Mouse (Mus musculus) bone marrow macrophage, adult 2 months (primary cell): Measurements from ENCODE around the gene Thsd4. TPM values are rescaled to one million over a fixed set of nuclear protein-coding genes. Genes with fewer than 3 reads are reported as not detected.

Source experiments
- H3K27ac ChIP-seq: 2 replicates; pipeline ENCODE4 v1.5.1; 2012; ENCODE audit warnings: low read depth, low read length; ENCODE audit not compliant: insufficient read depth
- H3K4me1 ChIP-seq: 2 replicates; pipeline ENCODE4 v1.6.1; 2012; ENCODE audit warnings: low read length; ENCODE audit not compliant: control insufficient read depth, insufficient read depth
- H3K4me3 ChIP-seq: 2 replicates; pipeline ENCODE4 v1.5.1; 2012; ENCODE audit warnings: mild to moderate bottlenecking, low read length, moderate library complexity; ENCODE audit not compliant: insufficient read depth
- CTCF ChIP-seq: IDR thresholded peaks from 2 replicates; pipeline ENCODE4 v1.5.1; 2012; ENCODE audit warnings: low read depth, mild to moderate bottlenecking, low read length, moderate library complexity
- POLR2A ChIP-seq: IDR thresholded peaks from 2 replicates; pipeline ENCODE4 v1.6.1; 2012; ENCODE audit warnings: mild to moderate bottlenecking, low read depth, low read length, borderline replicate concordance
- polyA plus RNA-seq: library from polyadenylated mRNA; stranded (reverse); fragments of >200 nt; gene quantifications from 2 replicates; pipeline ENCODE4 v1.2.4, GENCODE M21; 2012; ENCODE audit not compliant: missing spikeins, insufficient read depth, insufficient read length

Thsd4 gene
- polyA plus RNA-seq, 1 experiment = 0.09 TPM

GRCm38 (mm10) chr9:60251765-60252164, 270.1 kb downstream of the Thsd4 start:
- Histone ChIP-seq H3K4me1 (no peaks in the 10 kb centered on the region), H3K27ac (no peak overlapping the region), H3K4me3 (no peak overlapping the region)
- no peak for TF ChIP-seq CTCF
- no peak for TF ChIP-seq POLR2A

DNA sequence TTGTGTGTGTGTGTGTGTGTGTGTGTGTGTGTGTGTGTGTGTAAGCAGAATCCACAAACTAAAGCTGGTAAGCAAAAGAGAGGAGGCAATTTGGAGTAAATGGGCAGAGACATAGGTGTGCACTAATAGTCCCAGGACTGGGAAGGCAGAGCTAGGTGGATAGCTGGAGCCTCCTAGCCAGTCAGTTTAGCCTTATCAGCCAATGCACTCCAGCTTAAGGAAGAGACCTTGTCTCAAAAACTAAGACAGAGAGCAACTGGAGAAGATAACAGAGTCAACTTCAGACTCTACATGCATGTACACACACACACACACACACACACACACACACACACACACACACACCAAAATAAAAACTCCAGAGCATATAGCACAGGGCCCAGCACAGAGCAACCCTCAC, 271.4 kb downstream of the Thsd4 start:
- H3K4me3 ChIP-seq = no peak overlapping the region
- no peak overlapping the region for H3K27ac ChIP-seq
- TF ChIP-seq POLR2A (no peak), CTCF (no peak)
- H3K4me1 ChIP-seq = no peaks in the 10 kb centered on the region

GRCm38 (mm10) chr9:60247998-60248397, 273.8 kb downstream of the Thsd4 start:
- Histone ChIP-seq H3K27ac (no peak overlapping the region), H3K4me3 (no peak overlapping the region), H3K4me1 (no peaks in the 10 kb centered on the region)
- TF ChIP-seq POLR2A (no peak), CTCF (no peak)

DNA sequence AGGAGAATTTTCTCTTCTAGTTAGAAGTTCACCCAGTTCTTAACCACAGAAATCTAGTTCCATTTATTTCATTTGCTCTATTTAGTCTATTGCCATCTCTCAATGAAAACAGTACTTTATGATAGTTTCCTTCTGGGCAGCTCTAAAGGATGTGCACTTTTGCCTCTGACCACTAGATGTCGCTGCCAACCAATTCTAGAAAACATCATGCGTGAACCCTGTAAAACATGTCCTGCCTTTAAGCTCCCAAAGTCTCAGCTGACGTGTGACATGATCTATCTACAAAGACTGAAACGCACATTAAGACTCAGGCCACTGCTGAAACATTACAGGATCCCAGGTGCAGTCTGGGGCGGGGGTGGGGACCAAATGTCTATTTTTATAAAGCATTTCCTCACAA, 276.9 kb downstream of the Thsd4 start:
- no peak overlapping the region for H3K27ac ChIP-seq
- H3K4me3 ChIP-seq = no peak overlapping the region
- TF ChIP-seq CTCF (no peak; the same call in 1 of the 2 replicates), POLR2A (no peak)
- H3K4me1 ChIP-seq = no peaks in the 10 kb centered on the region

DNA sequence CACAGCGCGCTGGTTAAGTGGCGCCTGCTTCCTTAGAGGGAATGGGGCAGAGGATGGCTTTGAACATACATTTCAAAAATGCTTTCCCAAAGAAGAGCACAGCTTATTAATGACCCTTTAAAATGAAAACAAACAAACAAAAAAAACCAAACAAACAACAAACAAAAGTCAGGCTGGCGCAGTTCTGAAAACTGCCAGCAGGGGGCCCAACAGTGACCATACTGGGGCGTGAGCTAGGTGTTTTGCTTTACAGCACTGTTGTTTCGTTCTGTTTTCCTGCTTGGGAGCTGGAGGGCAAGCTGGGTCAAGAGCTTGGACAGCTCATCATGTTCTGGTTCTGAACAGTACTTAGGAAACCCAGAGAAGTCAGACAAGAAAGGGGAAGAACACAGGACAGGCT, 278.3 kb downstream of the Thsd4 start:
- TF ChIP-seq CTCF (peak; percentile 98), POLR2A (no peak)
- no peaks in the 10 kb centered on the region for H3K4me1 ChIP-seq
- H3K27ac ChIP-seq = no peak overlapping the region
- no peak overlapping the region for H3K4me3 ChIP-seq

- Histone ChIP-seq H3K4me1 (no peaks in the 10 kb centered on the region), H3K4me3 (no peak overlapping the region), H3K27ac (no peak overlapping the region)
- TF ChIP-seq CTCF = no peak; the same call in 1 of the 2 replicates
- no peak for TF ChIP-seq POLR2A
These were observed 284.2 kb downstream of the Thsd4 start for GRCm38 (mm10) chr9:60237667-60238066.

- TF ChIP-seq POLR2A (no peak), CTCF (no peak)
- Histone ChIP-seq H3K27ac (no peak overlapping the region), H3K4me1 (no peaks in the 10 kb centered on the region), H3K4me3 (no peak overlapping the region)
These were observed 285.7 kb downstream of the Thsd4 start for GRCm38 (mm10) chr9:60236155-60236554.

- no peaks in the 10 kb centered on the region for H3K4me1 ChIP-seq
- H3K4me3 ChIP-seq = no peak overlapping the region
- H3K27ac ChIP-seq = no peak overlapping the region
- TF ChIP-seq POLR2A (no peak), CTCF (no peak)
These were observed 287.4 kb downstream of the Thsd4 start for GRCm38 (mm10) chr9:60234233-60235115.

DNA sequence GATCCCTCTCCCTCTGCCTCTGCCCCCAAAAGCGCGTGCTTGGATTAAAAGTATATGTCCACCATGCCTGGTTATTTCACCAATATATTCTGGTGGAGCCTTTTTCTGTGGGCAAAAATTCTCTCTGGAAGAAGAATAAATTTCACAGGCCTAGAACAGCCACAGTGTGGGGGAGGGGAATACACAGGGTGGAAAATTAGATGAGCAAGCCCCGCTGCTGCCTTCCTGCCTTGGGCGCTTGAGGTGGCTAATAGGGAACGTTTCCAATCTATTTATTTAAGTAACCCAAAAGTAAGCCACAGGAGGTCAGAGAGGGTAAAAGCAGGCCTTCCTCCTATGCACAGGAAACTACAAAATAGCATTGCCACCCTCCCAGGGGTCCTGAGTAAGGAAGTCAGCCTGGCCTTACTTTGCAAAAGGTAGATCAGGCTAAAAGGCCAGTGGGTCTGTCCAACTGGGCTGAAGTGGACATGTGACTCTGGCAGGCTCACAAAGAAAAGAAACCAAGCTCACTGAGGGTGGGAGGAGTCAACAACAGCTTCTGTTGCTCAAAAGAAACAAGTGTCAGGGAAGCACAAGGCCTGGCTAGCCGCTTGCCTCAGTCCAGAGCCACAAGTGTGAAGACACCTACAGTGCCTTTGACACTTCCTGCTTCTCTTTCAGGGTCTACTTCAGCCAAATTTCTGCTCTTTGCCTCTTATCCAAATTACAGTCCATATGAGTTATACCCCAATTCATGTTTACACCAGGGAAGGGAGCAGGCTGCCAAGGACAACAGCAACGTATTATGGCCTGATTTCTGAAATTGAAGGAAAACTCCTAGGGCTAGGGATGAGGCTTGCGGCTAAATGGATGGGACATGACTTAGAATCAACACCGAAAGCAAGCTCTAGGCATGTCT, 289.6 kb downstream of the Thsd4 start:
- TF ChIP-seq POLR2A (no peak), CTCF (no peak)
- H3K27ac ChIP-seq = no peak overlapping the region
- H3K4me1 ChIP-seq = no peaks in the 10 kb centered on the region
- H3K4me3 ChIP-seq = no peak overlapping the region
